Mouse (Mus musculus): ENCODE data around the gene Zfp358. TPM values are rescaled to one million over a fixed set of nuclear protein-coding genes. Genes with fewer than 3 reads are reported as not detected.

Zfp358 gene
- polyA plus RNA-seq, 1 experiment from 2014 or later, result 39.0 TPM

DNA sequence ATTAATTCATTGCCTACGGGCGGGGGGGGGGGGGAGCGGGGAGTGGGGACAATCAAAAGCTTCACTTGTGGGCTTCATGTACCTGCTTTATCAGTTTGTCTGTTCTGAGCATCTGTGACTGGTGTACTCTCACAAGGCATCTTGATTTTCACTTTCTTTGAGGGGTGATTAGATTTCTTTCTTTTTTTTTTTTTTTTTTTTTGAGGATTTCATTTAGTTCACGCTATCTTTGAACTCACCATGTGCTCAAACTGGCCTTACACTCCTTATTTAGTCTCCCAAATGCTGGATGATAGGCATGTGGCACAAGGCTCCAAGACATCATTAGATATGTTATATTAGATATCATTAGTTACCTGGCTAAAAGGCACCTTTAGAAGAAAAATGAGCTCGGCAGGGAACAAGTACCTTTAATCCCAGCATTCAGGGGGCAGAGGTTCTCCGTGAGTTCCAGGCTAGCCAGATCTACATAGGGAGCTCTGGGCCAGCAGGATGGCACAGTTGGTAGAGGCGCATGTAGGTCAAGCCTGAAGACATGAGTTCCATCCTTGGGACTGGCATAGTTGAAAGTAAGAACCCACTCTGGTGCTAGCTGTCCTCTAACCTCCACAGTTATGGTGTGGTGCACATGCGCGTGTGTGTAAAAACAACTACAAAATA is 24.9 kb upstream of the Zfp358 start:
- ATAC-seq (ENCODE audit: insufficient number of reproducible peaks, low FRiP score, low TSS enrichment, low read depth) (peak; percentile 11; the same call in 1 of the 2 replicates), DNase-seq (ENCODE audit: low spot score) (peak; percentile 32)
- Histone ChIP-seq H3K4me3 (ENCODE audit: low read depth, low read length) (peak overlapping the region; percentile 36), H3K27me3 (ENCODE audit: control insufficient read depth, insufficient read depth, low read length) (no peaks in the 10 kb centered on the region), H3K9me3 (ENCODE audit: control insufficient read depth, low read length) (no peaks in the 10 kb centered on the region), H3K36me3 (ENCODE audit: control insufficient read depth, insufficient read depth, low read length) (no peaks in the 10 kb centered on the region), H3K27ac (replicated peaks; ENCODE audit: low read depth, low read length) (peak overlapping the region; percentile 43; the same call in 1 of the 2 replicates), H3K4me2 (ENCODE audit: low read depth, severe bottlenecking) (peak overlapping the region; percentile 45), H3K9ac (ENCODE audit: low read length) (peak overlapping the region; percentile 67), H3K4me1 (ENCODE audit: control insufficient read depth, insufficient read depth, low read length) (no peaks in the 10 kb centered on the region)
- 55% methylated on average over 9 of the region's 9 CpGs for WGBS

DNA sequence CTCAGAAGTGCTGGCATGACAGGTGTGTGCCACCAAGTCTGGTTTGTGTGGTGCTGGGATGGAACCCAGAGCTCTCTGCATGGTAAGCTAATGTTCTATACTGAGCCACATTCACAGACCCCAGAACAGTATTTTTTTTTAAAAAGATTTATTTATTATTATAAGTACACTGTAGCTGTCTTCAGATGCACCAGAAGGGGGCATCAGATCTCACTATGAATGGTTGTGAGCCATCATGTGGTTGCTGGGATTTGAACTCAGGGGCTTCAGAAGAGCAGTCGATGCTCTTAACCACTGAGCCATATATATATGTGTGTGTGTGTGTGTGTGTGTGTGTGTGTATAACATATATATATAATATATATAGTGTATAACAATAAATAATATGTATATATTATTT is 24.1 kb upstream of the Zfp358 start:
- 91% methylated on average over 1 of the region's 1 CpGs for WGBS
- ATAC-seq (ENCODE audit: insufficient number of reproducible peaks, low FRiP score, low TSS enrichment, low read depth) (no peak), DNase-seq (ENCODE audit: low spot score) (no peak)
- Histone ChIP-seq H3K27me3 (ENCODE audit: control insufficient read depth, insufficient read depth, low read length) (no peaks in the 10 kb centered on the region), H3K27ac (replicated peaks; ENCODE audit: low read depth, low read length) (no peak overlapping the region), H3K4me2 (ENCODE audit: low read depth, severe bottlenecking) (no peak overlapping the region), H3K4me1 (ENCODE audit: control insufficient read depth, insufficient read depth, low read length) (no peaks in the 10 kb centered on the region), H3K4me3 (ENCODE audit: low read depth, low read length) (no peak overlapping the region), H3K9me3 (ENCODE audit: control insufficient read depth, low read length) (no peaks in the 10 kb centered on the region), H3K9ac (ENCODE audit: low read length) (no peak overlapping the region), H3K36me3 (ENCODE audit: control insufficient read depth, insufficient read depth, low read length) (no peaks in the 10 kb centered on the region)

- Histone ChIP-seq H3K9ac (ENCODE audit: low read length) (no peak within 1 kb of the TSS), H3K4me1 (ENCODE audit: control insufficient read depth, insufficient read depth, low read length) (no peaks in the 10 kb centered on the region), H3K4me2 (ENCODE audit: low read depth, severe bottlenecking) (no peak within 1 kb of the TSS), H3K27me3 (ENCODE audit: control insufficient read depth, insufficient read depth, low read length) (no peaks in the 10 kb centered on the region), H3K4me3 (ENCODE audit: low read depth, low read length) (no peak within 1 kb of the TSS), H3K9me3 (ENCODE audit: control insufficient read depth, low read length) (no peaks in the 10 kb centered on the region), H3K27ac (replicated peaks; ENCODE audit: low read depth, low read length) (no peak within 1 kb of the TSS), H3K36me3 (ENCODE audit: control insufficient read depth, insufficient read depth, low read length) (no peaks in the 10 kb centered on the region)
- ATAC-seq (ENCODE audit: insufficient number of reproducible peaks, low FRiP score, low TSS enrichment, low read depth) (no peak), DNase-seq (ENCODE audit: low spot score) (no peak)
These were observed 22.4 kb upstream of the Zfp358 start, which contains the start of gene Tex45 for GRCm38 (mm10) chr8:3470562-3470961. Gene Tex45, plus strand, starts transcription at chr8:3470862.

DNA sequence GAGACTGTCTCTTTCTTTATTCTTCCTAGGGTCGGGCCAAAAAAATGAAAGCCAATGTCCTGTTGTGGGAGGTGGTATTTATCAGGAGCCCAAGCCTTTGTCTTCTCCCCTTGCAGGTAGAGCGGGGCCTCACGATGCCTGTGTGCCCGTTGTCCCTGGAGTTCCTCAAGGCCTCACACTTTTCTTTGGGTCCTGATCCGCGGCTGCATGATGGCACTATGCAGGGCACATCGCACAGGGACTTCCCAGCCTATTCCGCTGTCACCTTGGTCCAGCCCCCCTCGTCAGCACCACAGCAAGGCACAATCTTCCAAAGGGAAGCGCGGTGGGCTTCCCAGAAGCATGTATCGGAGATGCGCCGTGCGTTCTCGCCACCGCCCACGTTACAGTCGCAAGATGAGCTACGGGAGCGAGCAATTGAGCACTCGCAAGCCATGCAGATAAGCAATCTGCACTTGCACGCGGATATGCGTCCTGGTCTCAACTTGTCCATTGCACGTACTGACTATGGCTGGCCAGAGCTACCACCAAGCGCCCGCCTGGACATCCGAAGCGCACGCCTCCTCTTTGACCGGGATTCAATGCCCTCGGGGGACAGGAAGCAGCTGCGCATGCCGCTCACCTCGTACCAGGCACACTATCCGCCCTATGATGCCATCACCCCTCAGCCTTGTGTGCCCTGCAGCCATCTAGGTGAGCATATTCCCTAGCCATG is 17.1 kb upstream of the Zfp358 start:
- no peak overlapping the region for H3K4me3 ChIP-seq (ENCODE audit: low read depth, low read length)
- DNase-seq (ENCODE audit: low spot score), result no peak
- no peaks in the 10 kb centered on the region for H3K4me1 ChIP-seq (ENCODE audit: control insufficient read depth, insufficient read depth, low read length)
- H3K9ac ChIP-seq (ENCODE audit: low read length), result 0 out of 2 replicates have a peak overlapping the region, but pooled peaks have one; percentile 3
- H3K9me3 ChIP-seq (ENCODE audit: control insufficient read depth, low read length), result no peaks in the 10 kb centered on the region
- H3K4me2 ChIP-seq (ENCODE audit: low read depth, severe bottlenecking), result peak overlapping the region; percentile 41
- WGBS, result 26% methylated on average over 37 of the region's 37 CpGs
- peaks cover 2% of the 10 kb centered on the region; the same call in 1 of the 2 replicates for H3K27me3 ChIP-seq (ENCODE audit: control insufficient read depth, insufficient read depth, low read length)
- ATAC-seq (ENCODE audit: insufficient number of reproducible peaks, low FRiP score, low TSS enrichment, low read depth), result no peak
- H3K27ac ChIP-seq (replicated peaks; ENCODE audit: low read depth, low read length), result no peak overlapping the region
- H3K36me3 ChIP-seq (ENCODE audit: control insufficient read depth, insufficient read depth, low read length), result no peaks in the 10 kb centered on the region

GRCm38 (mm10) chr8:3480221-3480785 is 12.6 kb upstream of the Zfp358 start:
- Histone ChIP-seq H3K36me3 (ENCODE audit: control insufficient read depth, insufficient read depth, low read length) (no peaks in the 10 kb centered on the region), H3K27me3 (ENCODE audit: control insufficient read depth, insufficient read depth, low read length) (peaks cover 2% of the 10 kb centered on the region; the same call in 1 of the 2 replicates), H3K9ac (ENCODE audit: low read length) (no peak overlapping the region), H3K27ac (replicated peaks; ENCODE audit: low read depth, low read length) (no peak overlapping the region), H3K4me1 (ENCODE audit: control insufficient read depth, insufficient read depth, low read length) (no peaks in the 10 kb centered on the region), H3K4me3 (ENCODE audit: low read depth, low read length) (no peak overlapping the region), H3K9me3 (ENCODE audit: control insufficient read depth, low read length) (no peaks in the 10 kb centered on the region), H3K4me2 (ENCODE audit: low read depth, severe bottlenecking) (no peak overlapping the region)
- no peak for ATAC-seq (ENCODE audit: insufficient number of reproducible peaks, low FRiP score, low TSS enrichment, low read depth)
- DNase-seq (ENCODE audit: low spot score), result no peak
- WGBS, result 66% methylated on average over 4 of the region's 4 CpGs

- H3K4me1 ChIP-seq (ENCODE audit: control insufficient read depth, insufficient read depth, low read length), result no peaks in the 10 kb centered on the region
- no peak overlapping the region for H3K4me2 ChIP-seq (ENCODE audit: low read depth, severe bottlenecking)
- WGBS, result 62% methylated on average over 5 of the region's 5 CpGs
- no peaks in the 10 kb centered on the region for H3K9me3 ChIP-seq (ENCODE audit: control insufficient read depth, low read length)
- H3K27me3 ChIP-seq (ENCODE audit: control insufficient read depth, insufficient read depth, low read length), result no peaks in the 10 kb centered on the region
- ATAC-seq (ENCODE audit: insufficient number of reproducible peaks, low FRiP score, low TSS enrichment, low read depth) (no peak), DNase-seq (ENCODE audit: low spot score) (no peak)
- no peak overlapping the region for H3K9ac ChIP-seq (ENCODE audit: low read length)
- H3K36me3 ChIP-seq (ENCODE audit: control insufficient read depth, insufficient read depth, low read length), result no peaks in the 10 kb centered on the region
- no peak overlapping the region for H3K4me3 ChIP-seq (ENCODE audit: low read depth, low read length)
- no peak overlapping the region for H3K27ac ChIP-seq (replicated peaks; ENCODE audit: low read depth, low read length)
These were observed 11.3 kb upstream of the Zfp358 start for GRCm38 (mm10) chr8:3481605-3482004.

GRCm38 (mm10) chr8:3482240-3482740 is 10.6 kb upstream of the Zfp358 start:
- no peaks in the 10 kb centered on the region for H3K4me1 ChIP-seq (ENCODE audit: control insufficient read depth, insufficient read depth, low read length)
- no peaks in the 10 kb centered on the region for H3K9me3 ChIP-seq (ENCODE audit: control insufficient read depth, low read length)
- H3K4me2 ChIP-seq (ENCODE audit: low read depth, severe bottlenecking), result no peak overlapping the region
- WGBS, result 84% methylated on average over 22 of the region's 22 CpGs
- no peak overlapping the region for H3K9ac ChIP-seq (ENCODE audit: low read length)
- H3K36me3 ChIP-seq (ENCODE audit: control insufficient read depth, insufficient read depth, low read length), result no peaks in the 10 kb centered on the region
- DNase-seq (ENCODE audit: low spot score), result no peak
- H3K27me3 ChIP-seq (ENCODE audit: control insufficient read depth, insufficient read depth, low read length), result no peaks in the 10 kb centered on the region
- H3K4me3 ChIP-seq (ENCODE audit: low read depth, low read length), result no peak overlapping the region
- ATAC-seq (ENCODE audit: insufficient number of reproducible peaks, low FRiP score, low TSS enrichment, low read depth), result no peak
- H3K27ac ChIP-seq (replicated peaks; ENCODE audit: low read depth, low read length), result no peak overlapping the region

- no peak overlapping the region for H3K27ac ChIP-seq (replicated peaks; ENCODE audit: low read depth, low read length)
- H3K4me3 ChIP-seq (ENCODE audit: low read depth, low read length), result no peak overlapping the region
- H3K36me3 ChIP-seq (ENCODE audit: control insufficient read depth, insufficient read depth, low read length), result no peaks in the 10 kb centered on the region
- H3K9ac ChIP-seq (ENCODE audit: low read length), result no peak overlapping the region
- ATAC-seq (ENCODE audit: insufficient number of reproducible peaks, low FRiP score, low TSS enrichment, low read depth) (no peak), DNase-seq (ENCODE audit: low spot score) (no peak)
- no peak overlapping the region for H3K4me2 ChIP-seq (ENCODE audit: low read depth, severe bottlenecking)
- no peaks in the 10 kb centered on the region for H3K9me3 ChIP-seq (ENCODE audit: control insufficient read depth, low read length)
- WGBS, result 94% methylated on average over 7 of the region's 7 CpGs
- H3K4me1 ChIP-seq (ENCODE audit: control insufficient read depth, insufficient read depth, low read length), result no peaks in the 10 kb centered on the region
- H3K27me3 ChIP-seq (ENCODE audit: control insufficient read depth, insufficient read depth, low read length), result no peaks in the 10 kb centered on the region
These were observed 9.4 kb upstream of the Zfp358 start for GRCm38 (mm10) chr8:3483546-3483945.
